Mouse (Mus musculus) activated CD4-positive, CD25-positive, alpha-beta regulatory T cell, adult 9 weeks (primary cell): ENCODE results near the gene Gm15319. TPM values are rescaled to one million over a fixed set of nuclear protein-coding genes. Genes with fewer than 3 reads are reported as not detected.

Experiments used
- polyA plus RNA-seq: library from polyadenylated mRNA; unstranded; fragments of 100-300 nt; shearing (Covaris generic); gene quantifications from one replicate; pipeline ENCODE4 v1.2.1, GENCODE M21; 2017

Gm15319 gene
- not detected for polyA plus RNA-seq

DNA sequence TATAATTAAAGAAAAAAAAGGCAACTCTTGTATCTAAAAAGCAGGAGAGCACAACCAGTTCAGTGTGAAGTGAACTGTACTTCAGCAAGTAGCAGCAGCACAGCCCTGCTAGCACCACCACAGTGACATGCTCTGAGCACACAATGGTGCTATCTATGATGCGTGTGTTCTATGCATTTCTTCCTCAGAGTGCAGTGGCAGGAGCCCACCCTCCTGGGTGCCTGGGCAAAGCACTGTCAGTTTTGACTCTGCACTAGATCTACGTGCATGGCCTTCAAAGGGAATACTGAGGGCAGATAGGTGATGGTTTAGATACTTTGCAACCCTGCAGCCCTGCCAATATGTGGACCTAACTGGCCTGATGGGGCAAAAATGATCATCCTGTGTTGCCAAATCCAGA lies at the start of gene Gm15319:
Gene Gm15319 (minus strand): TSS at position 101 of the 400 bp plus-strand sequence.

